Mouse (Mus musculus) midbrain, embryonic 15.5 days (tissue): ENCODE measurements around the gene Fgfr2. TPM values are rescaled to one million over a fixed set of nuclear protein-coding genes. Genes with fewer than 3 reads are reported as not detected.
A peak's percentile ranks its signal among the peaks of the same experiment; 100 is the strongest.

Experiments used
- ATAC-seq: fragments of 200-750 bp; cut with Nextera tagmentation; replicated peaks from 2 replicates; pipeline ENCODE4 v1.8.0; 2017; ENCODE audit warnings: moderate TSS enrichment
- H3K27ac ChIP-seq: fragments of 300-500 bp; sonication (generic); 2 replicates; pipeline ENCODE4 v1.5.1; 2015; ENCODE audit warnings: mild to moderate bottlenecking, inconsistent platforms
- H3K27me3 ChIP-seq: fragments of 300-500 bp; sonication (generic); replicated peaks from 2 replicates; pipeline ENCODE4 v1.6.1; 2015; ENCODE audit warnings: inconsistent platforms
- H3K36me3 ChIP-seq: fragments of 300-500 bp; sonication (generic); replicated peaks from 2 replicates; pipeline ENCODE4 v1.6.1; 2015; ENCODE audit warnings: inconsistent platforms
- H3K4me1 ChIP-seq: fragments of 300-500 bp; sonication (generic); 2 replicates; pipeline ENCODE4 v1.6.1; 2015; ENCODE audit warnings: inconsistent platforms
- H3K4me2 ChIP-seq: fragments of 300-500 bp; sonication (generic); 2 replicates; pipeline ENCODE4 v1.6.1; 2015; ENCODE audit warnings: inconsistent platforms, mild to moderate bottlenecking, moderate library complexity
- H3K4me3 ChIP-seq: fragments of 300-500 bp; sonication (generic); 2 replicates; pipeline ENCODE4 v1.5.1; 2015; ENCODE audit warnings: mild to moderate bottlenecking, inconsistent platforms
- H3K9ac ChIP-seq: fragments of 300-500 bp; sonication (generic); 2 replicates; pipeline ENCODE4 v1.6.1; 2015; ENCODE audit warnings: mild to moderate bottlenecking, inconsistent platforms
- H3K9me3 ChIP-seq: fragments of 300-500 bp; sonication (generic); 2 replicates; pipeline ENCODE4 v1.6.1; 2016; ENCODE audit warnings: inconsistent platforms
- WGBS: fragments of 180-500 bp; shearing (Covaris S2); methylation state at CpG from one replicate; pipeline ENCODE4 v1.1.7; 2015; ENCODE audit warnings: mixed read lengths; 5-methylcytosine and 5-hydroxymethylcytosine counted together
- polyA plus RNA-seq: library from polyadenylated mRNA; unstranded; fragments of >200 nt; fragmentation: Nextera tagmentation; extraction: Ambion mirVana; gene quantifications from 2 replicates; pipeline ENCODE4 v1.2.1, GENCODE M21; 2015

The Fgfr2 gene
- polyA plus RNA-seq, 1 experiment from 2014 or later: 23.3 TPM

DNA sequence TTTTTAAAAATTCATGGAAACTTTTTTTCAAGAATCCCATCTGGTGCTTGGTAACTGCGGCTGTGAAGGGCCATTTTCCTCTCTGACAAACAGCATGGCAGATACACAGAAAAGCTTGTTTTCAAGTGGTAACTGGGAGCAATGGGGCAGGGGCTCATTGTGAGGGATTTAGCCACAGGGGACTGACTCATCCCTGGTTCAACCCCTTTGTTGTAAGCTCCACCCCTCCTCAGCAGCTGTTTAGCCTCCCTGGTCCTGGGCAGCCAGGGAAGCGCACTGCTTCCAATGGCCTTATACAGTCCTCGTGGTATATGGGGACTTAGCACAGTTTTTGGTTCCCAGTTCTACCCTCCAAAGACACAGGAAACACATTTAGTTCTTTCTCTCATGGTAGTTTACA, 1426.3 kb downstream of the Fgfr2 start:
- Histone ChIP-seq H3K9ac (no peak overlapping the region), H3K9me3 (no peaks in the 10 kb centered on the region), H3K27ac (no peak overlapping the region), H3K4me2 (no peak overlapping the region), H3K27me3 (no peaks in the 10 kb centered on the region), H3K36me3 (no peaks in the 10 kb centered on the region), H3K4me1 (no peaks in the 10 kb centered on the region), H3K4me3 (no peak overlapping the region)
- WGBS: 16% methylated on average over 3 of the region's 3 CpGs
- no peak for ATAC-seq

DNA sequence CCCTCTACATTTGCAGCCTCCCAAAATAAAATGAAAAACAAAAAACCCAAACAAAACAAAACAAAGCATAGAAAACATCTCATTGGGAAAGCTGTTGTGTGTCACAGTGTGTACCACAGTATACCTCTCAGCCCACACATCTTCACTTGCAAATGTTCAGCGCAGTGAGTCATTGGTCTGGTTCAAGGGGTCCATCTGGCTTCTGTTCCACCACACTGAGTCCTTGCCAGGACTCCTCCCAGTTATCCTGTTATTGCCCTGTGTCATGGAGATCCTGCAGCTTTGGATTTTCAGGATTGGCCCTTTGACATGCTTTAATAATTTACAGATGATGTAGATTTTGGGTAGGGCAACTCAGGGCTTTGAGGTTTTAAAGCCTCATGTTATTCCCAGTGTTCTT, 1435.8 kb downstream of the Fgfr2 start:
- WGBS: 100% methylated on average over 1 of the region's 1 CpGs
- H3K4me3 ChIP-seq: no peak overlapping the region

DNA sequence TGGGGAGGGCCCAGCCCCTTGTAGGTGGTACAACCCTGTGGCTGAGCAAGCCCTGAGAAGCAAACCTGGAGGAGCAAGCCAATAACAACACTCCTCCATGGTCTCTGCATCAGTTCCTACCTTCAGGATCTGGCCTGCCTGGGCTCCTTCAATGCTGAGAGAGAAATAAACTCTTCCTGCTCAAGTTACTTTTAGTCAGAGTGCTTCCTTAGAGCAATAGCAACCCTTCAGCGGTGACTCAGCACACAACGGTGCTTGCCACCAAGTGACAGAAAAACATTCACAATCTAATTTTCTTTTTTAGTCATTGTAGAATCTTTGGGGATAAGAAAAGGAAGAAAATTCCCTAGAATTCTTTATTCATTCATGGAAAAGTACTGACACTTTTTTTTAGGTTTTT, 1446.0 kb downstream of the Fgfr2 start:
- H3K36me3 ChIP-seq: no peaks in the 10 kb centered on the region
- no peaks in the 10 kb centered on the region for H3K27me3 ChIP-seq
- no peak overlapping the region for H3K27ac ChIP-seq
- H3K4me2 ChIP-seq: no peak overlapping the region
- WGBS: 97% methylated on average over 2 of the region's 2 CpGs
- no peak overlapping the region for H3K9ac ChIP-seq
- H3K4me3 ChIP-seq: no peak overlapping the region
- no peak for ATAC-seq
- no peaks in the 10 kb centered on the region for H3K9me3 ChIP-seq
- 0 out of 2 replicates have a peak, but pooled peaks cover 3% of the 10 kb centered on the region for H3K4me1 ChIP-seq

More for the DNA sequence above, 1435.8 kb downstream of the Fgfr2 start:
- no peak for ATAC-seq
- no peak overlapping the region for H3K27ac ChIP-seq
- H3K4me2 ChIP-seq: no peak overlapping the region
- no peak overlapping the region for H3K9ac ChIP-seq
- no peaks in the 10 kb centered on the region for H3K4me1 ChIP-seq
- H3K27me3 ChIP-seq: no peaks in the 10 kb centered on the region
- H3K36me3 ChIP-seq: no peaks in the 10 kb centered on the region
- H3K9me3 ChIP-seq: no peaks in the 10 kb centered on the region

DNA sequence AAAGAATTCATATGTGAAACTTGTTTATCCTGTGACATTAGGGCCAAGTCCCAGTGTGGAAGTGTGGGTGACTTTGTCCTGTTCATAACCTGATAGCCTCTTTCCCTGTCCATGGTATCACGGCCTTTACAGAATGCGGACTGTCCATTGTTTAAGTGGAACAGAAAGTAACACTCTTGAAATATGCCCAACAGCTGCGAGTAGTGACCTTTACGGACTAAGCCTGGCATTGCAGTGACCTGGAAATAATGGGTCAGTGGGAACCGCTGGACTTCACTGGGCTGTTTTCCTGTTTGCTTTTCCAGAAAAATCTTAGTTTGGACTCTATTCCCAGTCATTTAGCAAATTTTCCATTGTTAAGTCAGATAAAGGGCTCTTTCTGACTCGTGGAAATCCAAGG, 1452.6 kb downstream of the Fgfr2 start:
- WGBS: 69% methylated on average over 6 of the region's 6 CpGs
- Histone ChIP-seq H3K27me3 (no peaks in the 10 kb centered on the region), H3K27ac (no peak overlapping the region), H3K4me2 (no peak overlapping the region), H3K4me3 (no peak overlapping the region), H3K9me3 (no peaks in the 10 kb centered on the region), H3K9ac (no peak overlapping the region), H3K36me3 (no peaks in the 10 kb centered on the region), H3K4me1 (no peaks in the 10 kb centered on the region)
- no peak for ATAC-seq

DNA sequence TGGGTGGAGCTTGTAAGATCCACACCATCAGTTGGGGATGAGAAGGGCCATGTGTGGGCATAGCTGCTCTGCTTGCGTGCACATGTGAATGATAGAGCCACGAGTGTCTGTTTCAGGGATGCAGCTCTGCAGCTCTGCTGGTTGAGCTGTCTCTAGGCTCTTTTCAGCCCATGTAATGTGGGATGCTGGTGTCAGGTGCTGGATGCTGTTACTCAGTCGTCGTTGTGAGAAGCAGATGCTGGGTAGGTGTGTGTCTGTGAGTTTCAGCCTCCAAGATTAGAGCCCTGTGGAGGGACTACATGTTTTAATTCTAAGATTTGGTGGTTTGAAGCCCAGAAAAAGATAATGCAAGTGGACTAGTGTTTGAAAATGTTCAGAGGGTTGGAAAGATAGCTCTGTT, 1453.8 kb downstream of the Fgfr2 start:
- no peaks in the 10 kb centered on the region for H3K4me1 ChIP-seq
- H3K27me3 ChIP-seq: no peaks in the 10 kb centered on the region
- no peak overlapping the region for H3K27ac ChIP-seq
- no peaks in the 10 kb centered on the region for H3K9me3 ChIP-seq
- no peak overlapping the region for H3K4me2 ChIP-seq
- WGBS: 90% methylated on average over 4 of the region's 4 CpGs
- no peak overlapping the region for H3K9ac ChIP-seq
- H3K4me3 ChIP-seq: no peak overlapping the region
- ATAC-seq: no peak
- H3K36me3 ChIP-seq: no peaks in the 10 kb centered on the region

DNA sequence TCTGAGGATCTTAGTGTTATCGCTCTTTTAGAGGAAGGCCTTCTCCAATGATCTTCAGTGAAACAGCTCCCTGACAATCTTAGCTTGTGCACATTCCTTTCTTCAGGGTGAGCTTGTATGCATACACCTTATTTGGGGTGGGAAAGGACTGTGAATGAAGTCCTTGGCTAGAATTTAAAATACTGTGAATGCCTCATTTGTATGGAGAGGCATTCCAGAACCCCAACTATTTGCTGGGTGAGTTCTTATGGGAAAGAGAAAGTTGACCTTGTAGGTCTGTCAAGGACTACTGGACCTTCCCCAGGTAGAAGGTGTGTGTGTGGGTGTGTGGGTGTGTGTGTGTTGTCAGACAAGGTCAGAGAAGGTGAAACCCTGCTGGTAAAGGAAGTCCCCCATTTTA, 1462.4 kb downstream of the Fgfr2 start:
- H3K4me1 ChIP-seq: peaks cover 7% of the 10 kb centered on the region; the same call in 1 of the 2 replicates
- no peaks in the 10 kb centered on the region for H3K27me3 ChIP-seq
- WGBS: 94% methylated on average over 1 of the region's 1 CpGs
- H3K9ac ChIP-seq: no peak overlapping the region
- no peak overlapping the region for H3K4me3 ChIP-seq
- no peaks in the 10 kb centered on the region for H3K36me3 ChIP-seq
- H3K27ac ChIP-seq: no peak overlapping the region
- no peak for ATAC-seq
- no peaks in the 10 kb centered on the region for H3K9me3 ChIP-seq
- H3K4me2 ChIP-seq: no peak overlapping the region

DNA sequence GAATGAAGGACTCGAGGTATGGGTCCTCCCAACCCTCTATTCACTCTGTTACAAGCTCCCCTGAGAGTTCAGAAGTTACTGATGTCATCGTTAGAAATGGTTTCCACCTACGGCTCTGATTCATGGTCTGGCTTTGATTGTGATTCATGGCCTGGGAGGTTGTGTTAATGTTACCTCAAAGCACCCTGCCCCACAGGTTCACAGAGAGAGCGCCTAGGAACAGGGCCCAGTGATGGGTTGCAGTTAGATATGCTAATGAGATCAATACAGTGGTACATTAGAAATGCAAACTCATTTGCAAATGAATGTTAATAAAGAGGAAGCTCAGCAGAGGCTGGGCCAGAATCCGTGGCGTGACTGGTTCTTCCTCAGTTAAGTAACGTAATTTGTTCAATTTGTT, 1467.1 kb downstream of the Fgfr2 start:
- no peak overlapping the region for H3K4me3 ChIP-seq
- H3K9ac ChIP-seq: no peak overlapping the region
- no peak overlapping the region for H3K27ac ChIP-seq
- no peaks in the 10 kb centered on the region for H3K9me3 ChIP-seq
- H3K4me1 ChIP-seq: peaks cover 7% of the 10 kb centered on the region; the same call in 1 of the 2 replicates
- H3K4me2 ChIP-seq: no peak overlapping the region
- H3K36me3 ChIP-seq: no peaks in the 10 kb centered on the region
- no peak for ATAC-seq
- no peaks in the 10 kb centered on the region for H3K27me3 ChIP-seq
- WGBS: 46% methylated on average over 7 of the region's 7 CpGs

DNA sequence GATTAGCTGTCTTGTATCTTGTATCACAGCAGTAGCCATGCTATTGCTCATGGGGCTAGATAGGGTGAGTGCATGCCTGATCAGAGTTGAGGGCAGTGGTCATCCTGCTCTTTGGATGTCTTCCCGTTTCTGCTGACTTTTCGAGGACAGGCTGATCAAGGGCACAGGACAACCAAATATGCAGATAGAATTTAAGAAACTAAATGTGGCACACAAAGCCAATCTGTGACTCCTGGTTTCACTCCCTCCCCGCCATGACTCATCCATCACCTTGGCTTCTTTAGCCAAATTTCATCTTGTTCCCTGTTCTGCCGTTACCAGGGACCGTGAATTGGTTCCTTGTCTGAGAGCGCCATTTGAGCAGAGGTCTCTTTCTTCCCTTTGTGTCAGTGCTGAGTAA, 1469.7 kb downstream of the Fgfr2 start:
- Histone ChIP-seq H3K4me3 (no peak overlapping the region), H3K9ac (no peak overlapping the region), H3K27me3 (no peaks in the 10 kb centered on the region), H3K9me3 (no peaks in the 10 kb centered on the region), H3K4me2 (no peak overlapping the region), H3K36me3 (no peaks in the 10 kb centered on the region), H3K27ac (no peak overlapping the region), H3K4me1 (peaks cover 7% of the 10 kb centered on the region; the same call in 1 of the 2 replicates)
- ATAC-seq: no peak
- 91% methylated on average over 6 of the region's 6 CpGs for WGBS

DNA sequence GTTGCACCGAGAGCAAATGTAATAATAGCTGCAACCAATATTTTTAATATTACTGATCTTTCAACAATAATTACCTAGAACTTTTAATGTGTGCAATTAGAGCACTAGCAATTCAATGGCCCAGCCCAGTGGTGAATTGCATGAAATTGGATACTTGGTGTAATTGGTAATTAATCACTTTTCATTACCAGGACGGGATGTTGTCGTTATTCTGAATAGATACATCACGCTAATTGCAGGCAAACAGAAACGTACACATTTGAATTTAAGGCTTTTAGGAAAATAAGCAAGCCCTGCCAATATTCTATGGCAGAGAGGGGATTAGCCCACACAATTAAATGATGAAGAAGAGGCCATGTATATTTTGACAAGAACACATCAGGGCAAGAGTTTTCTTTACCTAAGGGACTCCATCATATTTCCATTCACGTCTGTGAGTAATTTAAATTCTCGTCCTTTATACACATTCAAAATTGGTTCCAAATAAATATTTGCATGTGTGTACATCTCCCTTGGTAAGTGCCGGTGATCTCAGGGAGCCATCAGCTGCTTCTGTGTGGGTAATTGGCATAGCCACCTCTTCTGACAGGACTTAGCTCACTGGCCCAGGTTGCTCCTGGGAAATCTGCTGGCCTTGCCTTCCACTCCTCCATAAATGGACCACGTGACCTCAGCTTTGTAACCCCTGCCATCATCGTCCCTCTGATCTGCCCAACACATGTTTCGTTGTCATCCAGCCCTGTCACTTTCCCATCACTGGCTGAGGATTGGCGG, 1471.0 kb downstream of the Fgfr2 start:
- no peak overlapping the region for H3K27ac ChIP-seq
- 72% methylated on average over 12 of the region's 12 CpGs for WGBS
- no peak overlapping the region for H3K4me2 ChIP-seq
- ATAC-seq: no peak
- H3K9me3 ChIP-seq: no peaks in the 10 kb centered on the region
- no peaks in the 10 kb centered on the region for H3K27me3 ChIP-seq
- peaks cover 7% of the 10 kb centered on the region; the same call in 1 of the 2 replicates for H3K4me1 ChIP-seq
- H3K36me3 ChIP-seq: no peaks in the 10 kb centered on the region
- H3K4me3 ChIP-seq: no peak overlapping the region
- H3K9ac ChIP-seq: no peak overlapping the region

DNA sequence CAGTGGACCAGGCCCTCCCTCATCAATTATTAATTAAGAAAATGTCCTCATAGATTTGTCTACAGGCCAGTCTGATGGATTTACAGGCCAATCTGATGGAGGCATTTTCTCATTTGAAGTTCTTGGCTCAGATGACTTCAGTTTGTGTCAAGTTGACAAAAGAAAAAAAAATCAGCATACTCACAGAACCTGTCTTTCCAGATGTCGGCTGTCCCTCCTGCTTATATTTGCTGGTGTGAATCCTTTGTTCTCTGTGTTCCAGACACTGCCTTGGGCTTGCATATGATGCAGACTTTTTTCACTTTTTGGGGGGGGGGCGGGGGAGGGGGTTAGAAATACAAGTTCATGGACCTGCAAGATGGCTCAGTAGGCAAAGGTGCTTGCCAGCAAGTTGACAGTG, 1472.9 kb downstream of the Fgfr2 start:
- no peak for ATAC-seq
- Histone ChIP-seq H3K36me3 (no peaks in the 10 kb centered on the region), H3K27me3 (peaks cover 11% of the 10 kb centered on the region), H3K4me2 (no peak overlapping the region), H3K27ac (no peak overlapping the region), H3K4me3 (no peak overlapping the region), H3K4me1 (no peaks in the 10 kb centered on the region), H3K9me3 (no peaks in the 10 kb centered on the region), H3K9ac (no peak overlapping the region)
- WGBS: 50% methylated on average over 2 of the region's 2 CpGs

DNA sequence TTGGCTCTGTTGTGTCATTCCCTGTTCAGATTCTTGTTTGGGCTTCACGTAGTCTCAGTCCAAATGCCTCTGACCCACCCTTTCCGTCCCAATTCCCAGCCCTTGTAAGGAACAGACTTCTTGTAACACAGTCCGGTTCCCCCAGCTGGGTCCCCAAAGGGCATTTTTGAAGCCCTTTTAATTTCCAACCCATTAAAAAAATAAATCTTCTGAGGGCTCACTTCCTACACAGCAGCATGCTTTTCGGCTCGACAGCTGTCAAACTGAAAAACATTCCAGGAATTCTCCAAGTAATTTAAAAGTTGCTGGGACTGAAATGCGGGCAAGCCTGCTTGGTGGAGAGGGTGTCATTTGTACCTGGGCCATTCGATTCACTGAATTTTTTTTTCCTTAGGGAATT, 1474.9 kb downstream of the Fgfr2 start:
- 43% methylated on average over 7 of the region's 7 CpGs for WGBS
- Histone ChIP-seq H3K27me3 (peaks cover 15% of the 10 kb centered on the region), H3K4me1 (peaks cover 15% of the 10 kb centered on the region), H3K27ac (no peak overlapping the region), H3K4me2 (no peak overlapping the region), H3K9ac (no peak overlapping the region), H3K36me3 (no peaks in the 10 kb centered on the region), H3K4me3 (no peak overlapping the region), H3K9me3 (no peaks in the 10 kb centered on the region)
- no peak for ATAC-seq

DNA sequence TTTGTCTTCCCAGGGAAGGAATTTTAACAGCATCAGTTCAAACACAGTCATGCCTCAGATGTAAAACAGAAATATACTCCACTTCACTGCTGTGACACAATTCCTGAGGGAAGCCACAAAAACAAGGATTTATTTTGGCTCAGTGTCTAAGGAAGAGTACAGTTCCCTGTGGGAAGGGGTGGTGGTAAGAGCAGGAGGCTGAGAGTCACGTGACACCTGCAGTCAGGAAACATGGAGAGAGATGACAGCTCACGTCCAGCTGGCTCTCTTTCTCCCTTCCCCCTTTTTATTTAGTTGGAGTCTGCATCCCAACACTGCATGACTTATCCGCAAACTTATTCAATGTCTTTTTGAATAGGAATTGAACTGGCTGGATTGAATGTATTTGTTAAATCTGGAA, 1475.6 kb downstream of the Fgfr2 start:
- ATAC-seq: no peak
- Histone ChIP-seq H3K4me3 (no peak overlapping the region), H3K27me3 (peaks cover 21% of the 10 kb centered on the region)

DNA sequence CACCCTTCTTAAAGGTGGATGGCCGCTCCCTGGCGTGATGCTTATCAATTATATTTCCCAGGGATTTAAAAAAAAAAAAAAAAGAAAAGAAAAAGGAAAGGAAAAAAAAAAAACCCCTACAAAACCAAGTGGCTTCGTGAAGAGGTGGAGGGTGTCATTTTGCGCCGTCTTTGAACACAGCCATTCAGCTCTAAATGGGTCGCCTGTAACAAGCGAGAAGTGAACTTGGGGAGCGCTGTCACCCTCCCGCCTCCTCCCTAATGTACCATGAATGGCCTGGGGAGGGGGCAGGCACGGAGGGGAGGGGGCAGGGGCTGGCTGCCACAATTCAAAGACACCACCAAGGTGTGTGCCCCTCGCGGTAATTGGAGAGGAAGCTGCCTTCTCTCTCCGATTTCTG, 1478.6 kb downstream of the Fgfr2 start:
- Histone ChIP-seq H3K9me3 (no peaks in the 10 kb centered on the region), H3K4me2 (peak overlapping the region; percentile 42), H3K4me1 (peaks cover 15% of the 10 kb centered on the region), H3K27ac (no peak overlapping the region), H3K9ac (no peak overlapping the region), H3K36me3 (no peaks in the 10 kb centered on the region), H3K27me3 (peaks cover 37% of the 10 kb centered on the region), H3K4me3 (peak overlapping the region; percentile 11)
- no peak for ATAC-seq
- 3% methylated on average over 13 of the region's 13 CpGs for WGBS

More for the DNA sequence above, 1475.6 kb downstream of the Fgfr2 start:
- no peak overlapping the region for H3K9ac ChIP-seq
- H3K27ac ChIP-seq: no peak overlapping the region
- 53% methylated on average over 3 of the region's 3 CpGs for WGBS
- H3K4me2 ChIP-seq: no peak overlapping the region
- H3K36me3 ChIP-seq: no peaks in the 10 kb centered on the region
- no peaks in the 10 kb centered on the region for H3K9me3 ChIP-seq
- peaks cover 15% of the 10 kb centered on the region for H3K4me1 ChIP-seq
